Mouse (Mus musculus) B cell, adult 62 days (primary cell): Measurements from ENCODE around the gene Tspan13. TPM values are rescaled to one million over a fixed set of nuclear protein-coding genes. Genes with fewer than 3 reads are reported as not detected.

Source experiments
- total RNA-seq: library from RNA; stranded (reverse); gene quantifications from 4 replicates; pipeline ENCODE4 v1.2.4, GENCODE M21; 2023

The Tspan13 gene
- 144 to 157 TPM (median 154 TPM) in 4 replicates for total RNA-seq

GRCm38 (mm10) chr12:36042348-36042778 lies at the start of gene Tspan13:
TSS of gene Tspan13 (minus strand) at chr12:36042500.

GRCm38 (mm10) chr12:35992711-35993110 lies 49.6 kb downstream of the Tspan13 start, which contains the start of gene Agr2:
TSS of gene Agr2 (plus strand) at chr12:35992907.

Other genes with a start within 250 kb of the Tspan13 start
- not detected in 4 replicates for gene Agr3, start 116.9 kb downstream of the Tspan13 start, total RNA-seq
- not detected in 4 replicates for gene Agr2, start 49.6 kb downstream of the Tspan13 start, total RNA-seq
- 23.3 to 28.0 TPM (median 24.9 TPM) in 4 replicates for gene Ankmy2, start 114.6 kb upstream of the Tspan13 start, total RNA-seq
- 110 to 117 TPM (median 116 TPM) in 4 replicates for gene Bzw2, start 115.6 kb upstream of the Tspan13 start, total RNA-seq
- not detected in 4 replicates for gene Lrrc72, start 210.9 kb upstream of the Tspan13 start, total RNA-seq